Mouse (Mus musculus) left cerebral cortex, adult 2 months (tissue): ENCODE measurements around the gene Ptprh. TPM values are rescaled to one million over a fixed set of nuclear protein-coding genes. Genes with fewer than 3 reads are reported as not detected.

Source experiments
- DNase-seq, 2 experiments: peaks; one replicate each; pipeline ENCODE4 v3.0.0; 2021 to 2022; ENCODE audit warnings: low spot score in 2 of 2, mixed read lengths in 1 of 2; ENCODE audit errors: extremely low spot score in 1 of 2
- H3K27ac ChIP-seq: fragments of 200-600 bp; 2 replicates; pipeline ENCODE4 v1.8.1; 2022
- H3K4me3 ChIP-seq: fragments of 200-600 bp; 2 replicates; pipeline ENCODE4 v1.8.1; 2022
- CTCF ChIP-seq: fragments of 200-600 bp; IDR thresholded peaks from 2 replicates; pipeline ENCODE4 v1.8.1; 2022; ENCODE audit warnings: antibody characterized with exemption, mild to moderate bottlenecking, moderate library complexity
- intact Hi-C: fragments of 180-260 bp; cut with DNase I; formaldehyde crosslinking; loops from one replicate; pipeline ENCODE4 v1.15.1; 2025
- microRNA-seq, 2 experiments: library from miRNA; unstranded; fragments of <30 nt; microRNA quantifications; one replicate each; pipeline ENCODE4 v1.2.0; 2021
- total RNA-seq, 2 experiments: library from RNA; stranded (reverse); gene quantifications; 2 replicates each; pipeline ENCODE4 v1.2.3; 2021

Ptprh gene
- total RNA-seq, 2 experiments from 2014 or later: 0.35 to 0.43 TPM

DNA sequence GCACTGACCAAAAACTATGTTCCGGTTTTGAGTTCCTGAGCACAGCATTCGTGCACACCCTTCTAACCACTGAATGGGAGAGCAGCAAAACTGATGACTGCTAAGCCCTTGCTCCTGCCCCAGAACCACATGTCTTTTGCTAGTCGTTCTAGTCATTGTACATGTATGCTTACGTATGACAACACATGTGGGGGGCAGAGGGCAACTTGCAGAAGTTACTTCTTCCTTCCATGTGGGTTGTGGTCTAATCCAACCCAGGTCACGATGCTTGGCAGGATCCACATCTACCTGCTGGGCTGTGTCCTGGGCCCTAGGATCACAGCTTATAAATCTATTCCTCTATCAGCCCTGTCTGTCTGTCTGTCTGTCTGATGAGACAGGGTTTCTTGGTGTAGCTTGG, 100.0 kb downstream of the Ptprh start:
- H3K27ac ChIP-seq: no peak overlapping the region
- H3K4me3 ChIP-seq: no peak overlapping the region
- no peak for DNase-seq
- TF ChIP-seq CTCF: no peak
- intact Hi-C loops: loop anchor here (5.0 to 10.0 kb wide), 2 partner anchors 369 to 558 kb away; partner anchors contain the start of genes Leng8 and U2af2

- DNase-seq: no peak
- no peak for TF ChIP-seq CTCF
- Histone ChIP-seq H3K27ac (no peak overlapping the region), H3K4me3 (no peak overlapping the region)
- intact Hi-C loops: loop anchor here (5.0 to 10.0 kb wide), 2 partner anchors 368 to 559 kb away; partner anchors contain the start of genes Leng8 and U2af2
Observed at GRCm38 (mm10) chr7:4503100-4503499, 100.7 kb downstream of the Ptprh start.

GRCm38 (mm10) chr7:4502421-4503090, 101.3 kb downstream of the Ptprh start:
- intact Hi-C loops: loop anchor here (5.0 to 10.0 kb wide), 2 partner anchors 368 to 560 kb away; partner anchors contain the start of genes Leng8 and U2af2
- DNase-seq: peak; percentile 33 to 67
- TF ChIP-seq CTCF: no peak
- peak overlapping the region; percentile 91 for H3K4me3 ChIP-seq
- peak overlapping the region; percentile 89; the same call in 1 of the 2 replicates for H3K27ac ChIP-seq

DNA sequence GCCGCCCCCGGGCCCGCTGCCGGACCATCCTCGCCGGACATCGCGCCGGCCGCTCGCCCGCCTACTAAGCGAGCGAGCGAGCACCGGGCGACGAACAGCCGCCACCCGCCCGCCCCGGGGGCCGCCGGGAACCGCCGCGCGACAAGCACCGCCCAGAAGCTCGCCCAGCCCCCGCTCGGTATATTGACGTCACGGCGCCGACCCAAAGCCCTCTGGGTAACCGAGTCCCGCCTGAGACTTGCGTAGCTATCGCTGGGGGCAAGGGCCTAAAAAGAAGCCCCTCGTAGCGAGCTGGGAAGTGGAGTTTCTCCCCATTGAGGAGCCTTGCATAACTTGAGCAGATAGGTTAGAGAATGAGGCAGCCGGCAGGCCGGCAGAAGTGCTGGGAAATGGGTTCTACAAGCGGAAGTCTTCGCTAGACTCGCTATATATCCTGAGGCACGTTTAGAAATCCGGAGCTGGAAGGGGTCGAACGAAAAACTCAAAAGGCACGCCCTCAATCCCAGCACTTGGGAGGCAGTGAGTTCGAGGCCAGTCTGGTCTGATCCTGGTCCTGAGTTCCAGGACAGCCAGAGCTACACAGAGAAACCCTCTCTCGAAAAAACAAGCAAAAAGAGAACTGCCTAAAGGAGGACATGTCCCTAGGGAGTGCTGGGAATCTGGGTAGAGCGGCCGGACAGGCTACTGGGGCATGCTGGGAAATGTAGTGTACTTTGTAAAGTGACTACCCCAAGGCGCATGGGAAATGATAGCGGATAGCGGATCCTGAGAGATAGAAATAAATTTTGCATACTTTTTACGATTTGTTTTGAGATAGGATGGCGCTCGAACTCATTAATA, 102.1 kb downstream of the Ptprh start, which contains the start of gene Ppp1r12c:
Gene Ppp1r12c, minus strand, starts transcription at position 123 of the 840 bp plus-strand sequence.
- DNase-seq: peak; percentile 96 to 98
- peak within 1 kb of the TSS; percentile 89 for H3K27ac ChIP-seq
- H3K4me3 ChIP-seq: peak within 1 kb of the TSS; percentile 91
- TF ChIP-seq CTCF: no peak
- intact Hi-C loops: loop anchor here (5.0 to 10.0 kb wide), 2 partner anchors 367 to 561 kb away; partner anchors contain the start of genes Leng8 and U2af2

DNA sequence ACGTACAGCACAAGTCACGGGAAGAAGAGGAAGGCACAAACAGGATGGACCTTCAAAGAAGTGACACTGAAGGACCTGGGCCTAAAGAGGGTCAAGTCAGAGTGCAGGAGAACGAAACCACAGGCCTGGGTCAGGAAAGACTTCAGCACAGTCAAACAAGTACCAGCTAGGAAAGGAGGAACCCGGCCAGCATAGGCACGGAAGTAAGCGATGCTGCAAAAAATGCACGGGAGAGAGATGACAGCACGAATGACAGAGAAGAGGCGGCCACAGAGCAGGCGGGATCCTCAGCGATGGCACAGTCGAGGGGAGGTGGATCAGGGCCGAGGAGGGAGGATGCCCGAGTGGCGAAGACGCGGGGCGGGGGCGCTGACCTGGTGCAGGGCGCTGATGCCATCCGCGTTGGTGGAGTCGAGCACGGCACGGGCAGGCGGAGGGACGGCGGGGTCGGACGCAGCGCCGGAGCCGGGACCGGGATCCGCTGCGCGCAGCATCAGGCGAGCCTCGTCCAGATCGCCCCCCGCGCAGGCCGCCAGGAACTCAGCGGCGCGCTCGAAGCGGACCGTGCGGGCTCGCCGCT, 102.9 kb downstream of the Ptprh start:
- H3K27ac ChIP-seq: peak overlapping the region; percentile 89
- peak; percentile 53 to 66 for DNase-seq
- intact Hi-C loops: loop anchor here (5.0 to 10.0 kb wide), 2 partner anchors 366 to 561 kb away; partner anchors contain the start of genes Leng8 and U2af2
- peak overlapping the region; percentile 91 for H3K4me3 ChIP-seq
- TF ChIP-seq CTCF: no peak

DNA sequence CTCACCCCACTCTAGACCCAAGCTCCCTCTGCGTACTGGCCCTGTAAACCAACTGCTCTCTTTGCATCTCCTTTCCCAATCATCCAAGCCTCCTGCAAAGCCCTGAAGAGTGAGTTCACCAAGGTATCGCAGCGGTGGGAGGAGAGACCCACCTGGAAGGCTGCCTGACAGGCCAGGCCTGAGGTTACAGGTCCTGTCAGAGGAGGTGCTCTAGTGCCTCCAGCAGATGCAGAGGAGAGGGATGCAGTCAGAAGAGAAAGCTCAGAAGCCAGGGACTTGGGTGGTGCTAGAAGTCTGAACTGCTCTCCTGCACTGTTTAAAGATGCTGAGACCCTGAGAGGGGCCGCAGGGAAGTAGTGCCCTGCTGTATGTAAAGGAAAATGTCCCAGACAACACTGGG, 104.8 kb downstream of the Ptprh start:
- no peak overlapping the region for H3K4me3 ChIP-seq
- H3K27ac ChIP-seq: no peak overlapping the region
- DNase-seq: no peak
- TF ChIP-seq CTCF: no peak
- intact Hi-C loops: loop anchor here (2.0 kb wide), 1 partner anchor 20 kb away; no protein-coding TSS in a partner anchor

Small RNAs within 50 kb of the gene (microRNA-seq; reads per million reads assigned to microRNA genes)
- 0 reads per million in 2 experiments for gene Gm23577

Other genes starting within 250 kb of the Ptprh start
- gene Gp6, start 206.3 kb downstream of the Ptprh start, total RNA-seq: under 1 TPM in 1 of 2 experiments, not detected in 1; 0.05 TPM
- 10 to 100 TPM; 25.1 to 29.3 TPM for gene Rdh13, start 158.4 kb downstream of the Ptprh start, total RNA-seq
- 1 to 10 TPM; 5.3 to 5.4 TPM for gene Eps8l1, start 143.4 kb downstream of the Ptprh start, total RNA-seq
- gene Ppp1r12c, start 102.4 kb downstream of the Ptprh start, total RNA-seq: 100 to 1,000 TPM; 173 to 177 TPM
- 1 to 10 TPM; 7.4 to 9.2 TPM for gene Tnnt1, start 87.7 kb downstream of the Ptprh start, total RNA-seq
- under 1 TPM; 0.84 to 0.96 TPM for gene Tnni3, start 79.8 kb downstream of the Ptprh start, total RNA-seq
- gene Dnaaf3, start 71.6 kb downstream of the Ptprh start, total RNA-seq: under 1 TPM; 0.20 to 0.49 TPM
- 100 to 1,000 TPM; 270 to 272 TPM for gene Syt5, start 56.5 kb downstream of the Ptprh start, total RNA-seq
- gene Tmem86b, start 27.4 kb upstream of the Ptprh start, total RNA-seq: 10 to 100 TPM; 15.4 to 20.8 TPM
- gene Ppp6r1, start 55.0 kb upstream of the Ptprh start, total RNA-seq: 100 to 1,000 TPM; 144 to 151 TPM
- 100 to 1,000 TPM in 1 of 2 experiments, 10 to 100 TPM in 1; 99.9 to 102 TPM for gene Hspbp1, start 81.0 kb upstream of the Ptprh start, total RNA-seq
- gene Brsk1, start 86.6 kb upstream of the Ptprh start, total RNA-seq: 100 to 1,000 TPM; 425 to 440 TPM
- not detected for gene Tmem150b, start 121.2 kb upstream of the Ptprh start, total RNA-seq
- gene Kmt5c, start 136.1 kb upstream of the Ptprh start, total RNA-seq: 10 to 100 TPM; 23.8 to 31.1 TPM
- 1 to 10 TPM; 3.8 to 4.8 TPM for gene Cox6b2, start 149.1 kb upstream of the Ptprh start, total RNA-seq
- not detected for gene Fam71e2, start 167.3 kb upstream of the Ptprh start, total RNA-seq
- under 1 TPM; 0.36 to 0.58 TPM for gene Il11, start 178.8 kb upstream of the Ptprh start, total RNA-seq
- gene Tmem190, start 178.9 kb upstream of the Ptprh start, total RNA-seq: not detected
- gene Tmem238, start 185.6 kb upstream of the Ptprh start, total RNA-seq: 1 to 10 TPM; 2.5 to 4.0 TPM
- gene Rpl28, start 188.8 kb upstream of the Ptprh start, total RNA-seq: 100 to 1,000 TPM; 421 to 437 TPM
- 100 to 1,000 TPM; 104 to 117 TPM for gene Ube2s, start 208.5 kb upstream of the Ptprh start, total RNA-seq
- 100 to 1,000 TPM; 134 to 138 TPM for gene Shisa7, start 240.7 kb upstream of the Ptprh start, total RNA-seq